Mouse (Mus musculus) hindbrain, embryonic 16.5 days (tissue): Measurements from ENCODE around the gene Cntn5. TPM values are rescaled to one million over a fixed set of nuclear protein-coding genes. Genes with fewer than 3 reads are reported as not detected.
A peak's percentile ranks its signal among the peaks of the same experiment; 100 is the strongest.

Experiments used
- ATAC-seq: fragments of 200-750 bp; cut with Nextera tagmentation; 2 replicates; pipeline ENCODE4 v1.8.0; 2017; ENCODE audit warnings: moderate TSS enrichment, moderate library complexity
- H3K27ac ChIP-seq: fragments of 300-500 bp; sonication (generic); 2 replicates; pipeline ENCODE4 v1.5.1; 2014; ENCODE audit warnings: low read depth, mild to moderate bottlenecking, control low read depth, low read length, moderate library complexity
- H3K27me3 ChIP-seq: fragments of 300-500 bp; sonication (generic); replicated peaks from 2 replicates; pipeline ENCODE4 v1.6.1; 2014; ENCODE audit warnings: low read length; ENCODE audit not compliant: control insufficient read depth, insufficient read depth
- H3K36me3 ChIP-seq: fragments of 300-500 bp; sonication (generic); 2 replicates; pipeline ENCODE4 v1.6.1; 2014; ENCODE audit warnings: mild to moderate bottlenecking, low read length, moderate library complexity, mixed read lengths; ENCODE audit not compliant: control insufficient read depth, insufficient read depth
- H3K4me1 ChIP-seq: fragments of 300-500 bp; sonication (generic); 2 replicates; pipeline ENCODE4 v1.6.1; 2014; ENCODE audit warnings: low read depth, low read length; ENCODE audit not compliant: control insufficient read depth, insufficient read depth
- H3K4me2 ChIP-seq: fragments of 300-500 bp; sonication (generic); 2 replicates; pipeline ENCODE4 v1.6.1; 2014; ENCODE audit warnings: mild to moderate bottlenecking, low read length, control low read depth, moderate library complexity
- H3K4me3 ChIP-seq: fragments of 300-500 bp; sonication (generic); 2 replicates; pipeline ENCODE4 v1.5.1; 2014; ENCODE audit warnings: mild to moderate bottlenecking, low read length, control low read depth, moderate library complexity
- H3K9ac ChIP-seq: fragments of 300-500 bp; sonication (generic); 2 replicates; pipeline ENCODE4 v1.6.1; 2014; ENCODE audit warnings: low read depth, mild to moderate bottlenecking, control low read depth, low read length, moderate library complexity
- H3K9me3 ChIP-seq: fragments of 300-500 bp; sonication (generic); 2 replicates; pipeline ENCODE4 v1.6.1; 2014; ENCODE audit warnings: mild to moderate bottlenecking, low read length, moderate library complexity; ENCODE audit not compliant: control insufficient read depth
- WGBS: fragments of 180-500 bp; shearing (Covaris S2); extraction: QIAGEN DNeasy Blood & Tissue Kit; methylation state at CpG from one replicate; pipeline ENCODE4 v1.1.7; 2014; 5-methylcytosine and 5-hydroxymethylcytosine counted together
- polyA plus RNA-seq: library from polyadenylated mRNA; unstranded; fragments of >200 nt; fragmentation: Nextera tagmentation; extraction: Ambion mirVana; gene quantifications from 2 replicates; pipeline ENCODE4 v1.2.1, GENCODE M21; 2015

The Cntn5 gene
- polyA plus RNA-seq, 1 experiment from 2014 or later, result 20.4 TPM

GRCm38 (mm10) chr9:10107861-10108260, 796.7 kb downstream of the Cntn5 start:
- Histone ChIP-seq H3K27ac (no peak overlapping the region), H3K9ac (no peak overlapping the region), H3K36me3 (no peaks in the 10 kb centered on the region), H3K4me2 (no peak overlapping the region), H3K4me3 (no peak overlapping the region), H3K4me1 (no peaks in the 10 kb centered on the region), H3K27me3 (no peaks in the 10 kb centered on the region), H3K9me3 (no peaks in the 10 kb centered on the region)
- WGBS, result 34% methylated on average over 4 of the region's 4 CpGs
- peak; percentile 56 for ATAC-seq

GRCm38 (mm10) chr9:10101812-10102440, 802.6 kb downstream of the Cntn5 start:
- no peaks in the 10 kb centered on the region for H3K27me3 ChIP-seq
- ATAC-seq, result no peak
- H3K9me3 ChIP-seq, result no peaks in the 10 kb centered on the region
- WGBS, result 61% methylated on average over 5 of the region's 5 CpGs
- no peak overlapping the region for H3K4me3 ChIP-seq
- H3K9ac ChIP-seq, result no peak overlapping the region
- H3K36me3 ChIP-seq, result no peaks in the 10 kb centered on the region
- no peak overlapping the region for H3K4me2 ChIP-seq
- H3K27ac ChIP-seq, result no peak overlapping the region
- no peaks in the 10 kb centered on the region for H3K4me1 ChIP-seq

GRCm38 (mm10) chr9:10076282-10076681, 828.3 kb downstream of the Cntn5 start:
- Histone ChIP-seq H3K4me3 (no peak overlapping the region), H3K4me1 (no peaks in the 10 kb centered on the region), H3K9ac (no peak overlapping the region), H3K27ac (no peak overlapping the region), H3K36me3 (no peaks in the 10 kb centered on the region), H3K27me3 (no peaks in the 10 kb centered on the region), H3K4me2 (no peak overlapping the region), H3K9me3 (no peaks in the 10 kb centered on the region)
- ATAC-seq, result no peak

DNA sequence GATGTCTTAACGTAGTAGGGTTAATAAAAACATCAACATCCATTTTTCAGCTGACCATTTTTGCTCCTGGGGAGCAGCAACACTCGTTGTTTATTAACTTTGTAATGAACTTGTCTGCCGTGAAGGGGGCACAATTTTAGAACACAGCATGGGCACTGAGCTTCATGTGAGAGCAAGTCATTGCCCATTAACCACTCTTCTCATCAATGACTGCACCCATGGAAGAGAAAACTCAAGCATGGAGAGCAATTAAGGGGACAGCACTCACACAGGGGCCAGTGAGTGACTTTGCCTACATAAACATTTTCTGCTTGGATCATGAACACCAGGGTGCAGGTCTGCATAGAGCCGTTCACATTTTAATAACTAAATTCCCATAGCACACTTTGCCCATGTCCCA, 831.2 kb downstream of the Cntn5 start:
- Histone ChIP-seq H3K27me3 (no peaks in the 10 kb centered on the region), H3K9me3 (no peaks in the 10 kb centered on the region), H3K36me3 (no peaks in the 10 kb centered on the region), H3K27ac (no peak overlapping the region), H3K4me2 (no peak overlapping the region), H3K4me3 (no peak overlapping the region), H3K4me1 (no peaks in the 10 kb centered on the region), H3K9ac (no peak overlapping the region)
- no peak for ATAC-seq
- 43% methylated on average over 4 of the region's 4 CpGs for WGBS

GRCm38 (mm10) chr9:10072860-10073259, 831.7 kb downstream of the Cntn5 start:
- H3K4me2 ChIP-seq, result no peak overlapping the region
- no peak overlapping the region for H3K4me3 ChIP-seq
- H3K27ac ChIP-seq, result no peak overlapping the region
- ATAC-seq, result no peak
- no peak overlapping the region for H3K9ac ChIP-seq
- H3K4me1 ChIP-seq, result no peaks in the 10 kb centered on the region
- no peaks in the 10 kb centered on the region for H3K36me3 ChIP-seq
- no peaks in the 10 kb centered on the region for H3K27me3 ChIP-seq
- 53% methylated on average over 5 of the region's 5 CpGs for WGBS
- no peaks in the 10 kb centered on the region for H3K9me3 ChIP-seq

GRCm38 (mm10) chr9:10071271-10071670, 833.3 kb downstream of the Cntn5 start:
- Histone ChIP-seq H3K27ac (no peak overlapping the region), H3K9ac (no peak overlapping the region)
- no peak for ATAC-seq

GRCm38 (mm10) chr9:10044969-10045789, 859.4 kb downstream of the Cntn5 start:
- Histone ChIP-seq H3K9me3 (no peaks in the 10 kb centered on the region), H3K4me2 (no peak overlapping the region), H3K4me3 (no peak overlapping the region), H3K9ac (no peak overlapping the region), H3K36me3 (no peaks in the 10 kb centered on the region), H3K27ac (no peak overlapping the region), H3K27me3 (no peaks in the 10 kb centered on the region), H3K4me1 (no peaks in the 10 kb centered on the region)
- ATAC-seq, result peak; percentile 58
- 62% methylated on average over 4 of the region's 4 CpGs for whole genome bisulfite sequencing

More at GRCm38 (mm10) chr9:10071271-10071670, 833.3 kb downstream of the Cntn5 start:
- no peaks in the 10 kb centered on the region for H3K27me3 ChIP-seq
- no peak overlapping the region for H3K4me3 ChIP-seq
- WGBS, result 74% methylated on average over 2 of the region's 2 CpGs
- H3K4me1 ChIP-seq, result no peaks in the 10 kb centered on the region
- no peaks in the 10 kb centered on the region for H3K9me3 ChIP-seq
- no peak overlapping the region for H3K4me2 ChIP-seq
- no peaks in the 10 kb centered on the region for H3K36me3 ChIP-seq

DNA sequence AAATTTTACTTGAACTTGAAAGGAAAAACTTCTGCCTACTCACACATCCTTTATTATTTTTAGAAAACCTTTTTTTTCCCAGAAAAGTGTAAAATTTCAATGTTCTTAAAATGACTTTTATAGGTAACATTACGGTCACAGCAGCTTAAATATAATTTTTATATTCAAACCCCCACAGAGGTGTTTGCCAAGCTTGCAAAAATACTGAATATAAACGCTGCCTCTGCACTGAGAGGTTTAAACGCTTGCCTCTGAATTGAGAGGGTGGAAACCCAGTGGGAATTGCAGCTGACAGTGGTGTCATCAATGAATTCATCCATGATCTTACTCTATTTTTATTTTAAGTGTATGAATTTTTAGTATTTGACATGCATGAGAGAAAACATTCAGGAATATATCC, 861.6 kb downstream of the Cntn5 start:
- H3K27me3 ChIP-seq, result no peaks in the 10 kb centered on the region
- WGBS, result 59% methylated on average over 3 of the region's 3 CpGs
- no peak overlapping the region for H3K9ac ChIP-seq
- no peak for ATAC-seq
- H3K4me1 ChIP-seq, result no peaks in the 10 kb centered on the region
- no peaks in the 10 kb centered on the region for H3K36me3 ChIP-seq
- H3K4me2 ChIP-seq, result no peak overlapping the region
- no peak overlapping the region for H3K27ac ChIP-seq
- no peaks in the 10 kb centered on the region for H3K9me3 ChIP-seq
- H3K4me3 ChIP-seq, result no peak overlapping the region

DNA sequence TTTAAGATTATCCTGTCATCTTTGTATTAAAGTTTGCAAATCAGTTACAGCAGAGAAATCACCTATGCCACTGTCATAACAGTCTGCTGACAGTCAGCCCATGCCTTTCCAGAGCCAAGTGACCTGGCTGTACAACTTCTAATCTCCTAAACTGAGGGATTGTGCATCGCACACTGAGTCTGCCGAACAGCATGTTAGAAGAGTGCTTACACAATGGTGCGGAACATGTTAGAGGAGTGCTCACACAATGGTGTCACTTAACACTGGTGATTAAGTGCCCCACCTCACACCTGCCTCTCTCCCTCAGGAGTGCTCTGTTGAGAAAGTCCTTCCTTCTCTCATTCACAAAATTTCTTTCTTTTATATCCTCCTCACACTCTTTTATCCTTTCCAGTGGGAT, 889.4 kb downstream of the Cntn5 start:
- no peak for ATAC-seq
- Histone ChIP-seq H3K9me3 (no peaks in the 10 kb centered on the region), H3K27me3 (no peaks in the 10 kb centered on the region), H3K4me2 (no peak overlapping the region), H3K9ac (no peak overlapping the region), H3K4me3 (no peak overlapping the region), H3K4me1 (no peaks in the 10 kb centered on the region), H3K36me3 (no peaks in the 10 kb centered on the region), H3K27ac (no peak overlapping the region)
- 77% methylated on average over 3 of the region's 3 CpGs for WGBS
